Mouse (Mus musculus): ENCODE results near the gene Lamc3. TPM values are rescaled to one million over a fixed set of nuclear protein-coding genes. Genes with fewer than 3 reads are reported as not detected.

Gene Lamc3
- polyA plus RNA-seq (2015; fragmentation: Nextera tagmentation; extraction: Ambion mirVana), result 0.64 and 0.76 TPM in 2 replicates

GRCm38 (mm10) chr2:31887030-31887429, at the start of gene Lamc3:
Lamc3 (plus strand) TSS chr2:31887291.
- H3K4me2 ChIP-seq, result peak within 1 kb of the TSS; percentile 56
- no peaks in the 10 kb centered on the region for H3K36me3 ChIP-seq
- H3K27me3 ChIP-seq (replicated peaks), result peaks cover 56% of the 10 kb centered on the region
- no peaks in the 10 kb centered on the region for H3K9me3 ChIP-seq
- ATAC-seq (ENCODE audit: insufficient read depth, low FRiP score, low read depth), result peak; percentile 41; the same call in 1 of the 2 replicates
- no peak within 1 kb of the TSS for H3K9ac ChIP-seq
- H3K27ac ChIP-seq, result no peak within 1 kb of the TSS
- H3K4me1 ChIP-seq, result peaks cover 12% of the 10 kb centered on the region
- WGBS, result 6% methylated on average over 26 of the region's 26 CpGs
- peak within 1 kb of the TSS; percentile 23 for H3K4me3 ChIP-seq (replicated peaks)

GRCm38 (mm10) chr2:31838868-31839267, 48.2 kb upstream of the Lamc3 start:
- Histone ChIP-seq H3K4me1 (no peaks in the 10 kb centered on the region), H3K36me3 (no peaks in the 10 kb centered on the region), H3K4me2 (no peak overlapping the region), H3K9ac (no peak overlapping the region), H3K27ac (no peak overlapping the region), H3K9me3 (no peaks in the 10 kb centered on the region), H3K27me3 (replicated peaks) (peaks cover 5% of the 10 kb centered on the region), H3K4me3 (replicated peaks) (no peak overlapping the region)
- ATAC-seq (ENCODE audit: insufficient read depth, low FRiP score, low read depth), result no peak
- WGBS, result 53% methylated on average over 1 of the region's 1 CpGs

GRCm38 (mm10) chr2:31844729-31845136, 42.4 kb upstream of the Lamc3 start:
- no peaks in the 10 kb centered on the region for H3K9me3 ChIP-seq
- no peaks in the 10 kb centered on the region for H3K36me3 ChIP-seq
- peak overlapping the region; percentile 49; the same call in 1 of the 2 replicates for H3K4me3 ChIP-seq (replicated peaks)
- no peak overlapping the region for H3K27ac ChIP-seq
- no peak overlapping the region for H3K9ac ChIP-seq
- H3K4me2 ChIP-seq, result peak overlapping the region; percentile 93; the same call in 1 of the 2 replicates
- WGBS, result 8% methylated on average over 10 of the region's 10 CpGs
- ATAC-seq (ENCODE audit: insufficient read depth, low FRiP score, low read depth), result no peak
- H3K27me3 ChIP-seq (replicated peaks), result peaks cover 40% of the 10 kb centered on the region
- H3K4me1 ChIP-seq, result peaks cover 15% of the 10 kb centered on the region

GRCm38 (mm10) chr2:31845512-31845895, 41.6 kb upstream of the Lamc3 start:
- Histone ChIP-seq H3K27me3 (replicated peaks) (peaks cover 40% of the 10 kb centered on the region), H3K36me3 (no peaks in the 10 kb centered on the region), H3K4me2 (peak overlapping the region; percentile 93), H3K4me3 (replicated peaks) (peak overlapping the region; percentile 49), H3K4me1 (peaks cover 15% of the 10 kb centered on the region), H3K27ac (no peak overlapping the region), H3K9me3 (no peaks in the 10 kb centered on the region), H3K9ac (peak overlapping the region; percentile 22; the same call in 1 of the 2 replicates)
- ATAC-seq (ENCODE audit: insufficient read depth, low FRiP score, low read depth), result no peak
- under 1% methylated on average over 25 of the region's 26 CpGs for WGBS

- Histone ChIP-seq H3K9me3 (no peaks in the 10 kb centered on the region), H3K27me3 (replicated peaks) (peaks cover 40% of the 10 kb centered on the region), H3K4me3 (replicated peaks) (peak within 1 kb of the TSS; percentile 49), H3K27ac (no peak within 1 kb of the TSS), H3K4me1 (peaks cover 15% of the 10 kb centered on the region), H3K36me3 (no peaks in the 10 kb centered on the region), H3K9ac (peak within 1 kb of the TSS; percentile 22), H3K4me2 (peak within 1 kb of the TSS; percentile 93)
- under 1% methylated on average over 87 of the region's 88 CpGs for WGBS
- ATAC-seq (ENCODE audit: insufficient read depth, low FRiP score, low read depth), result no peak
Observed at GRCm38 (mm10) chr2:31845896-31846691, 41.0 kb upstream of the Lamc3 start, which contains the start of gene Fibcd1. Fibcd1 (minus strand) TSS chr2:31846005.

- H3K27ac ChIP-seq, result no peak overlapping the region
- H3K9ac ChIP-seq, result peak overlapping the region; percentile 12; the same call in 1 of the 2 replicates
- H3K9me3 ChIP-seq, result no peaks in the 10 kb centered on the region
- WGBS, result 3% methylated on average over 35 of the region's 35 CpGs
- ATAC-seq (ENCODE audit: insufficient read depth, low FRiP score, low read depth), result no peak
- H3K4me2 ChIP-seq, result peak overlapping the region; percentile 93
- peaks cover 40% of the 10 kb centered on the region for H3K27me3 ChIP-seq (replicated peaks)
- no peaks in the 10 kb centered on the region for H3K36me3 ChIP-seq
- peaks cover 15% of the 10 kb centered on the region for H3K4me1 ChIP-seq
- peak overlapping the region; percentile 49 for H3K4me3 ChIP-seq (replicated peaks)
Observed at GRCm38 (mm10) chr2:31846692-31847660, 40.1 kb upstream of the Lamc3 start.

- H3K36me3 ChIP-seq, result no peaks in the 10 kb centered on the region
- no peak overlapping the region for H3K27ac ChIP-seq
- WGBS, result 13% methylated on average over 6 of the region's 6 CpGs
- no peaks in the 10 kb centered on the region for H3K9me3 ChIP-seq
- no peak overlapping the region for H3K4me2 ChIP-seq
- peaks cover 40% of the 10 kb centered on the region for H3K27me3 ChIP-seq (replicated peaks)
- no peak overlapping the region for H3K4me3 ChIP-seq (replicated peaks)
- H3K9ac ChIP-seq, result no peak overlapping the region
- no peak for ATAC-seq (ENCODE audit: insufficient read depth, low FRiP score, low read depth)
- H3K4me1 ChIP-seq, result peaks cover 15% of the 10 kb centered on the region
Observed at GRCm38 (mm10) chr2:31847908-31848307, 39.2 kb upstream of the Lamc3 start.

GRCm38 (mm10) chr2:31850141-31850540, 37.0 kb upstream of the Lamc3 start:
- no peak overlapping the region for H3K27ac ChIP-seq
- peaks cover 23% of the 10 kb centered on the region for H3K27me3 ChIP-seq (replicated peaks)
- H3K36me3 ChIP-seq, result no peaks in the 10 kb centered on the region
- WGBS, result 42% methylated on average over 12 of the region's 12 CpGs
- no peak overlapping the region for H3K4me3 ChIP-seq (replicated peaks)
- H3K9ac ChIP-seq, result no peak overlapping the region
- no peaks in the 10 kb centered on the region for H3K9me3 ChIP-seq
- no peak overlapping the region for H3K4me2 ChIP-seq
- ATAC-seq (ENCODE audit: insufficient read depth, low FRiP score, low read depth), result no peak
- peaks cover 15% of the 10 kb centered on the region for H3K4me1 ChIP-seq

- H3K27ac ChIP-seq, result no peak overlapping the region
- no peak for ATAC-seq (ENCODE audit: insufficient read depth, low FRiP score, low read depth)
- no peaks in the 10 kb centered on the region for H3K36me3 ChIP-seq
- H3K4me2 ChIP-seq, result no peak overlapping the region
- 77% methylated on average over 8 of the region's 8 CpGs for WGBS
- H3K4me1 ChIP-seq, result no peaks in the 10 kb centered on the region
- 0 out of 2 replicates have a peak, but pooled peaks cover 10% of the 10 kb centered on the region for H3K27me3 ChIP-seq (replicated peaks)
- H3K9me3 ChIP-seq, result no peaks in the 10 kb centered on the region
- no peak overlapping the region for H3K9ac ChIP-seq
- no peak overlapping the region for H3K4me3 ChIP-seq (replicated peaks)
Observed at GRCm38 (mm10) chr2:31855991-31856390, 31.1 kb upstream of the Lamc3 start.

- Histone ChIP-seq H3K4me1 (no peaks in the 10 kb centered on the region), H3K4me3 (replicated peaks) (no peak overlapping the region), H3K4me2 (no peak overlapping the region), H3K27ac (no peak overlapping the region), H3K27me3 (replicated peaks) (0 out of 2 replicates have a peak, but pooled peaks cover 10% of the 10 kb centered on the region), H3K9me3 (no peaks in the 10 kb centered on the region), H3K9ac (no peak overlapping the region), H3K36me3 (no peaks in the 10 kb centered on the region)
- ATAC-seq (ENCODE audit: insufficient read depth, low FRiP score, low read depth), result no peak
- WGBS, result 60% methylated on average over 6 of the region's 6 CpGs
Observed at GRCm38 (mm10) chr2:31857180-31857579, 29.9 kb upstream of the Lamc3 start.

- Histone ChIP-seq H3K9ac (no peak overlapping the region), H3K4me3 (replicated peaks) (no peak overlapping the region), H3K9me3 (no peaks in the 10 kb centered on the region), H3K27ac (no peak overlapping the region), H3K4me2 (no peak overlapping the region), H3K4me1 (no peaks in the 10 kb centered on the region), H3K27me3 (replicated peaks) (0 out of 2 replicates have a peak, but pooled peaks cover 10% of the 10 kb centered on the region), H3K36me3 (no peaks in the 10 kb centered on the region)
- no peak for ATAC-seq (ENCODE audit: insufficient read depth, low FRiP score, low read depth)
- 38% methylated on average over 12 of the region's 12 CpGs for WGBS
Observed at GRCm38 (mm10) chr2:31858500-31858899, 28.6 kb upstream of the Lamc3 start.
